Mouse (Mus musculus) lung, postnatal 0 days (tissue): Measurements from ENCODE around the gene Pcdh9. TPM values are rescaled to one million over a fixed set of nuclear protein-coding genes. Genes with fewer than 3 reads are reported as not detected.

Source experiments
- ATAC-seq: fragments of 200-750 bp; cut with Nextera tagmentation; 2 replicates; pipeline ENCODE4 v1.8.0; 2017; ENCODE audit warnings: moderate library complexity
- DNase-seq: peaks from one replicate; pipeline ENCODE4 v3.0.0-alpha.2; 2016; ENCODE audit warnings: low spot score
- H3K27ac ChIP-seq: fragments of 300-500 bp; sonication (generic); 2 replicates; pipeline ENCODE4 v1.5.1; 2014; ENCODE audit warnings: antibody characterized with exemption, mild to moderate bottlenecking, low read length, mixed read lengths
- H3K27me3 ChIP-seq: fragments of 300-500 bp; sonication (generic); replicated peaks from 2 replicates; pipeline ENCODE4 v1.6.1; 2014; ENCODE audit warnings: low read length, mixed read lengths; ENCODE audit not compliant: insufficient read depth
- H3K36me3 ChIP-seq: fragments of 300-500 bp; sonication (generic); 2 replicates; pipeline ENCODE4 v1.6.1; 2014; ENCODE audit warnings: low read length, mixed read lengths; ENCODE audit not compliant: insufficient read depth
- H3K4me1 ChIP-seq: fragments of 300-500 bp; sonication (generic); 2 replicates; pipeline ENCODE4 v1.6.1; 2014; ENCODE audit warnings: antibody characterized with exemption, low read depth, low read length, mixed read lengths; ENCODE audit not compliant: insufficient read depth
- H3K4me2 ChIP-seq: fragments of 300-500 bp; sonication (generic); replicated peaks from 2 replicates; pipeline ENCODE4 v1.6.1; 2014; ENCODE audit warnings: low read depth, mild to moderate bottlenecking, low read length, moderate library complexity, mixed read lengths
- H3K4me3 ChIP-seq: fragments of 300-500 bp; sonication (generic); 2 replicates; pipeline ENCODE4 v1.5.1; 2014; ENCODE audit warnings: low read depth, low read length
- H3K9ac ChIP-seq: fragments of 300-500 bp; sonication (generic); replicated peaks from 2 replicates; pipeline ENCODE4 v1.6.1; 2014; ENCODE audit warnings: low read depth, mild to moderate bottlenecking
- H3K9me3 ChIP-seq: fragments of 300-500 bp; sonication (generic); 2 replicates; pipeline ENCODE4 v1.6.1; 2016; ENCODE audit warnings: low read length, mixed read lengths
- CTCF ChIP-seq: IDR thresholded peaks from 2 replicates; pipeline ENCODE4 v1.5.1; 2016; ENCODE audit warnings: antibody characterized with exemption, mild to moderate bottlenecking
- EP300 ChIP-seq: IDR thresholded peaks from 2 replicates; pipeline ENCODE4 v1.6.1; 2016; ENCODE audit warnings: antibody characterized with exemption, mild to moderate bottlenecking, control low read depth
- WGBS: fragments of 180-500 bp; shearing (Covaris S2); extraction: QIAGEN DNeasy Blood & Tissue Kit; methylation state at CpG from one replicate; pipeline ENCODE4 v1.1.7; 2014; 5-methylcytosine and 5-hydroxymethylcytosine counted together
- polyA plus RNA-seq: library from polyadenylated mRNA; unstranded; fragments of >200 nt; fragmentation: Nextera tagmentation; extraction: Ambion mirVana; gene quantifications from 2 replicates; pipeline ENCODE4 v1.2.1, GENCODE M21; 2015

The Pcdh9 gene
- polyA plus RNA-seq, 1 experiment from 2014 or later: 1.4 TPM

- Histone ChIP-seq H3K4me2 (no peak overlapping the region), H3K4me1 (no peaks in the 10 kb centered on the region), H3K36me3 (no peaks in the 10 kb centered on the region), H3K27me3 (no peaks in the 10 kb centered on the region), H3K9ac (no peak overlapping the region), H3K4me3 (no peak overlapping the region), H3K9me3 (no peaks in the 10 kb centered on the region), H3K27ac (no peak overlapping the region)
- 75% methylated on average over 9 of the region's 9 CpGs for whole genome bisulfite sequencing
- ATAC-seq (no peak), DNase-seq (no peak)
- no peak for TF ChIP-seq CTCF
- TF ChIP-seq EP300: no peak
These were observed 269.3 kb downstream of the Pcdh9 start for GRCm38 (mm10) chr14:93621211-93621610.

DNA sequence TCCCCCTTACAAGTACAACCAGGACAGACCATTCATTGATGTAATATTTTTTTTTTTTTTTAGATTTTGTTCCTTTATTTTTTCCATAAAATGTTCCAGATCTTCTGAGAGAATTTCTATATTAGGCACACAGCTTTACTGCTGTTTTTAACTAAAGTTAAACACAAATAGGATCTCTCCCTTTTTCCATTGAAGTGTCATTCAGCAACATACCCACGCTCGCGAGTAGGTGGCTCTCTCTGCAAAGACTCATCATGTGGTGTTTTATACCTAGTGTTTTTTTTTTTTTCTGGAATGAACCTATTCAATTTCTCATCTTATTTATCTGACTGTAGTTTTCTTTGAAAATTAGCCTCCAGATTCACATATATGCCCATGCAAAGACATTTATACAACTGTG, 282.9 kb downstream of the Pcdh9 start:
- no peak for ATAC-seq

DNA sequence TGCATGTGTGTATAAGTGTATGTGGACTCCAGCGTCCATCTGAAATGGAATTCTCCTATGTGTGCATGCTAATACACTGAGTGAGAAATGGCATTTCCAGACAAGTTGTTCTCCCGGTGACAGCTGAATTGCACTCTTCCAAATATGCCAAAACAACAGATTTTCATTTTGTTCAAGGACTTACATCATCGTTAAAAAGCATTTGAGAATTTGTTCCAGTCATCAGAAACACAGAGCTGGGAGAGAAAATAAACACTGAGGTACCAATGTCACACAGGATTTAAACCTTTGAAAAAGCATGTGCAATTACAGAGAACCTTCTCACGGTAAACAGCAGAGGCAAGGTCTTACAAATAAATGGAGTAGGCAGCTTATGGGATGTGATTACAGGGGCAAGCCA, 290.5 kb downstream of the Pcdh9 start:
- 69% methylated on average over 4 of the region's 4 CpGs for WGBS
- DNase-seq: no peak

More for the DNA sequence above, 282.9 kb downstream of the Pcdh9 start:
- Histone ChIP-seq H3K27me3 (no peaks in the 10 kb centered on the region), H3K9ac (no peak overlapping the region), H3K4me3 (no peak overlapping the region), H3K4me2 (no peak overlapping the region), H3K27ac (no peak overlapping the region), H3K4me1 (no peaks in the 10 kb centered on the region), H3K36me3 (no peaks in the 10 kb centered on the region), H3K9me3 (no peaks in the 10 kb centered on the region)
- no peak for DNase-seq
- WGBS: 93% methylated on average over 3 of the region's 3 CpGs
- TF ChIP-seq CTCF: no peak
- no peak for TF ChIP-seq EP300

DNA sequence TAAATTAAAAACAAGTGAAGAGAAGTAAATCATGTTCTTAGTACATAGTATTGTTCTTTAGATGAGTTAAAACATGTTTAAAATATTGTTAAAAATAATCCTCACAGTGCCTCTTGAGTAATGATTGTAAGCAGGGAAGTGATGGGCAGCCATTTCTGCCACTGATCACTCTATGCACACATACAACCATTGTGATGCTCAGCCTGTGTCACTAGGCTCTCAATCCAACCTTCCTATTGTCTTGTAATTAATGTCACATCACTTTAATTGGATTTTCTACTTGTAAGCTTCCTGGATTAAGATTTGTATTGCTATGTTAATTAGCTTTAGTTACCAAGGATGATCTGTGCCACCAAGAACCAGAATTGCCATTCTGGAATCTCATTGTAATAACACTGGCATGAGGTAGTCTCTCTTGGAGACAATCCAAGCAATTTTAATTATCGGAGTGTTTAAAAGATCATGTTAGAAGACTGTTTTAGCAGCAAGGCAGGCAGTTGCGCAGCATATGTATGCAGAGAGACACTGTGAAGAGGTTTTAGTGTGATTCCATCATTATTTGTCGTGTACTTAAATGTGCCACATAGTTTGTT, 305.0 kb downstream of the Pcdh9 start:
- Histone ChIP-seq H3K9me3 (no peaks in the 10 kb centered on the region), H3K9ac (no peak overlapping the region), H3K27me3 (no peaks in the 10 kb centered on the region), H3K4me2 (no peak overlapping the region), H3K27ac (no peak overlapping the region), H3K4me1 (no peaks in the 10 kb centered on the region), H3K4me3 (no peak overlapping the region), H3K36me3 (no peaks in the 10 kb centered on the region)
- no peak for ATAC-seq
- DNase-seq: no peak
- 71% methylated on average over 3 of the region's 3 CpGs for WGBS
- TF ChIP-seq CTCF (no peak), EP300 (no peak)

More for the DNA sequence above, 290.5 kb downstream of the Pcdh9 start:
- H3K9me3 ChIP-seq: no peaks in the 10 kb centered on the region
- no peaks in the 10 kb centered on the region for H3K36me3 ChIP-seq
- no peak overlapping the region for H3K4me3 ChIP-seq
- TF ChIP-seq CTCF (no peak), EP300 (no peak)
- no peak overlapping the region for H3K27ac ChIP-seq
- ATAC-seq: no peak
- H3K9ac ChIP-seq: no peak overlapping the region
- H3K4me1 ChIP-seq: no peaks in the 10 kb centered on the region
- H3K27me3 ChIP-seq: no peaks in the 10 kb centered on the region
- H3K4me2 ChIP-seq: no peak overlapping the region

DNA sequence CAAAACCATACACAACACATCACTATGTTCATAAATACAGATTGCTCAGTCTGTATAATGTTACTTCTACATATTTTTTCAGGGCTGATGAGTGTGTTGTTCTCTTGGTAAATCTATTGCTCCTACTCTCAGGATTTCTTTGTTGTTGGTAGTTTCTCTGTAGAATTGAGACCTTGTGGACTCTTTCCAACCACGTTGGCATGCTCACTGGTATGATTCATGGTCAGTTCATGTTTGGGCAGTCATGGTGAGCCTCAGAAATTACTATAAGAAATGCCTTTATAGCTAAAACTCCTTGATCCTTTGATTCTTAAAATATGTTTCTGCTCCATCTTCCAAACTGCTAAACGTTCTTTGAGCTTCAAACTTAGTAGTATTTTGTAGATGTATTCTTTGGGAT, 326.1 kb downstream of the Pcdh9 start:
- H3K27ac ChIP-seq: no peak overlapping the region
- no peaks in the 10 kb centered on the region for H3K9me3 ChIP-seq
- no peak for ATAC-seq
- 68% methylated on average over 2 of the region's 2 CpGs for WGBS
- TF ChIP-seq EP300: no peak
- no peak for TF ChIP-seq CTCF
- H3K4me1 ChIP-seq: no peaks in the 10 kb centered on the region
- H3K4me3 ChIP-seq: no peak overlapping the region
- H3K27me3 ChIP-seq: no peaks in the 10 kb centered on the region
- H3K4me2 ChIP-seq: no peak overlapping the region
- DNase-seq: no peak
- no peak overlapping the region for H3K9ac ChIP-seq
- H3K36me3 ChIP-seq: no peaks in the 10 kb centered on the region

DNA sequence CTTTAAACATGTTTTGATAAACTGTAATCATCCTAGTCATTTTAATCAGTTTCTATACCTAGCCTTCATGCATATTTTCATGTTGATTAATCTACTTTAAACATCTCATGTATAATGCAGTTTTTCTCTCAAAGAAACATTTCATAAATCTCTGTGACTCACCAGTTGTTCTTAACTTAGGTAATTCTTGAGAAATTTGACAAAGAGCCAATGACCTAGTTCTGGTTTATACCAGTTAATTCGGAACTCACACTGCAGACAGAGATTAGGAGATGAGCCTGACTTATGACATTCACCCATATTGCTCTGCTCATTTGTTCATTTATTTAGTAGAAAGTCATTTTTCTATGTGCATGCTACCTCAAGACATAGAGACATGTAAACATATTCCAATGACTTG, 328.9 kb downstream of the Pcdh9 start:
- 70% methylated on average over 1 of the region's 1 CpGs for WGBS
- H3K27me3 ChIP-seq: no peaks in the 10 kb centered on the region
- ATAC-seq: no peak
- no peak overlapping the region for H3K9ac ChIP-seq
- H3K4me2 ChIP-seq: no peak overlapping the region
- H3K4me3 ChIP-seq: no peak overlapping the region
- no peak overlapping the region for H3K27ac ChIP-seq
- H3K36me3 ChIP-seq: no peaks in the 10 kb centered on the region
- no peak for DNase-seq
- no peaks in the 10 kb centered on the region for H3K4me1 ChIP-seq
- TF ChIP-seq CTCF: no peak
- no peak for TF ChIP-seq EP300
- no peaks in the 10 kb centered on the region for H3K9me3 ChIP-seq

GRCm38 (mm10) chr14:93553771-93554170, 336.7 kb downstream of the Pcdh9 start:
- DNase-seq (no peak), ATAC-seq (no peak)
- no peaks in the 10 kb centered on the region for H3K9me3 ChIP-seq
- WGBS: 61% methylated on average over 3 of the region's 3 CpGs
- TF ChIP-seq EP300 (no peak), CTCF (no peak)
- H3K4me1 ChIP-seq: no peaks in the 10 kb centered on the region
- H3K36me3 ChIP-seq: no peaks in the 10 kb centered on the region
- no peak overlapping the region for H3K4me3 ChIP-seq
- H3K9ac ChIP-seq: no peak overlapping the region
- H3K27ac ChIP-seq: no peak overlapping the region
- no peak overlapping the region for H3K4me2 ChIP-seq
- H3K27me3 ChIP-seq: no peaks in the 10 kb centered on the region
